Mouse (Mus musculus): Measurements from ENCODE around the gene Acvr1b.

DNA sequence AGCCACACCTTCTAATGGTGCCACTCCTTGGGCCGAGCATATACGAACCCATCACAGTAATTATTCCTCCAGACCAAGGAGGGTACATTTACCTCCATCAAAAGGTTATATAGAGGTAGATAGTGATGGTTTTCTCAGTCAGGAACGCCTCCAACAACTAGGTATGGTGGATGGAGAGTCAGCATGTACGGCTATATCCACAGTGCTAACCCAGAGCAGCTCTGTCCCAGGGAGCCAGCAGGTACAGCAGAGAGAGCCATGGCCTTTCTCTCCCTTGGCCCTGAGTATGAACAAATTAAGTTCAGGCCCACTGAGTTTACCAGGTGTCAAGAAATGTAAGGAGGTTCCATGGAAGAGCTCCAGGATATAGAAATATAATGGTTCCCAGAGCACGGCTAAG lies 78.1 kb downstream of the Acvr1b start:
- no peak for TF ChIP-seq POLR2A (IDR thresholded peaks at IDR 0.05; ENCODE audit: borderline replicate concordance, insufficient read depth, low read length)
- no peak for TF ChIP-seq CTCF (IDR thresholded peaks at IDR 0.05; ENCODE audit: borderline replicate concordance, insufficient read depth, low read depth, low read length)
